ENCODE assay signal across 19 mouse cellular contexts in genomic region chr10:7845991-7846390, GRCm38 (mm10). TPM values are rescaled to one million over a fixed set of nuclear protein-coding genes. Genes with fewer than 3 reads are reported as not detected.
"Had no signal": no experiment of that assay in that cellular context is flagged by ENCODE, and none has a peak within 500 bp of the region (broad histone marks: within the 10 kb centered on the region; RNA-seq: fewer than 3 reads in every experiment).

No protein-coding gene starts in this region.

- H3K36me3 ChIP-seq: limb, embryonic 12.5 days; limb, embryonic 15.5 days; midbrain, embryonic 10.5 days; midbrain, embryonic 13.5 days; neural tube, embryonic 13.5 days; stomach, embryonic 15.5 days had no signal

- H3K27ac ChIP-seq: limb, embryonic 12.5 days; limb, embryonic 15.5 days; liver, embryonic 14.5 days; midbrain, embryonic 10.5 days; midbrain, embryonic 13.5 days; neural tube, embryonic 13.5 days; stomach, embryonic 15.5 days had no signal

- H3K9ac ChIP-seq: limb, embryonic 12.5 days; limb, embryonic 15.5 days; liver, embryonic 14.5 days; liver, postnatal 0 days; lung, embryonic 14.5 days; midbrain, embryonic 13.5 days; neural tube, embryonic 13.5 days; stomach, embryonic 15.5 days had no signal

- H3K4me2 ChIP-seq: limb, embryonic 12.5 days; limb, embryonic 15.5 days; liver, embryonic 11.5 days; lung, embryonic 14.5 days; midbrain, embryonic 13.5 days; neural tube, embryonic 13.5 days; stomach, embryonic 15.5 days had no signal

- DNase-seq: kidney, postnatal 14 days; kidney, postnatal 4 days; left cerebral cortex, postnatal 4 days; liver, postnatal 0 days; lung, embryonic 14.5 days; retina, postnatal 1 day; right cerebral cortex, postnatal 25 days; spleen, adult 18-20 months; thymus, postnatal 25 days had no signal

- H3K9me3 ChIP-seq: limb, embryonic 12.5 days; limb, embryonic 15.5 days; megakaryocyte, embryonic 14.5 days; midbrain, embryonic 10.5 days; midbrain, embryonic 13.5 days; neural tube, embryonic 13.5 days; stomach, embryonic 15.5 days had no signal

- H3K4me1 ChIP-seq: midbrain, embryonic 10.5 days; midbrain, embryonic 13.5 days; neural tube, embryonic 13.5 days; stomach, embryonic 15.5 days had no signal

- H3K4me3 ChIP-seq: limb, embryonic 12.5 days; limb, embryonic 15.5 days; megakaryocyte, embryonic 14.5 days; midbrain, embryonic 10.5 days; midbrain, embryonic 13.5 days; myocyte; neural tube, embryonic 13.5 days; stomach, embryonic 15.5 days had no signal

- H3K27me3 ChIP-seq: limb, embryonic 12.5 days; midbrain, embryonic 13.5 days; neural tube, embryonic 13.5 days; stomach, embryonic 15.5 days had no signal

RNA-seq across cellular contexts. Expression of gene Zc3h12d, which starts 13.7 kb away (rescaled TPM):
- polyA plus RNA-seq: myocyte had no signal
